Mouse (Mus musculus) embryonic fibroblast, embryonic 13.5 days (primary cell): ENCODE data around the gene Maats1. TPM values are rescaled to one million over a fixed set of nuclear protein-coding genes. Genes with fewer than 3 reads are reported as not detected.

Source experiments
- H3K27ac ChIP-seq: 2 replicates; pipeline ENCODE4 v1.5.1; 2012; ENCODE audit warnings: low read length, control low read depth, inconsistent platforms; ENCODE audit not compliant: insufficient read depth
- H3K4me1 ChIP-seq: 2 replicates; pipeline ENCODE4 v1.6.1; 2011; ENCODE audit warnings: low read length; ENCODE audit not compliant: control insufficient read depth, insufficient read depth
- H3K4me3 ChIP-seq: 2 replicates; pipeline ENCODE4 v1.5.1; 2011; ENCODE audit warnings: mild to moderate bottlenecking, control low read depth, low read length; ENCODE audit not compliant: insufficient read depth
- CTCF ChIP-seq: IDR thresholded peaks from 2 replicates; pipeline ENCODE4 v1.5.1; 2011; ENCODE audit warnings: mild to moderate bottlenecking, control low read depth, low read length, moderate library complexity, borderline replicate concordance; ENCODE audit not compliant: insufficient read depth
- POLR2A ChIP-seq: IDR thresholded peaks from 2 replicates; pipeline ENCODE4 v1.6.1; 2011; ENCODE audit warnings: low read depth, mild to moderate bottlenecking, control low read depth, low read length, moderate library complexity
- polyA plus RNA-seq: library from polyadenylated mRNA; stranded (reverse); fragments of >200 nt; gene quantifications from 2 replicates; pipeline ENCODE4 v1.2.4, GENCODE M21; 2011; ENCODE audit warnings: low read depth; ENCODE audit not compliant: missing spikeins, insufficient read length

The Maats1 gene
- polyA plus RNA-seq, 1 experiment = not detected

DNA sequence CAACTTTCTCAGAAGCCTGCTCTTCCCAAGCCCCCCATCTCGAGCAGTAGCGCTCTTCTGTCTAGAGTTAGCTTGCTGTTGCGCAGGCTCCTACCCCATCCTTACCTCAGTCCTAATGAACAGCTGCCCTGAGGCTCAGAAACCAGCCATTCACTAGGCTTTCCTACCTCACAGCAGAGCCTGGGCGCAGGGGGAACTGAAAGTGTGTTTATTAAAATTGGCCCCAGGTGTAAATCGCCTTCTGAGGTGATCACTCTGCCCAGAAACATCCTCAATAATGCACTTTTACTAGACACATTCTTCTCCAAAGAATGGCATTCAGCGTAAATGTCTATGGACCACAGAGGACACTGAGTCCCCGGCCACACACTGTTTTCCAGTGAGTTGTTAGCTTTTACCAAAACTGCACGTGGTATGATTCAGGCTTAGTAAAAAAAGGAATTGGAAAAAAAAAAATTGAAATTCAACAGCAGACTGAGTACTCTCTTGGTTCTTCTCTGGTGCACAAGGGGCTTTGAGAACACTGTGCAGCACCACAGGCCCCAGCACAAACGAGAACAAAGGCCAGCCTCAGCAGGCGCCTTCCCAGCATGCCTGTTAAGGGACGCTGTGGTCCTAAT, 15.1 kb downstream of the Maats1 start:
- TF ChIP-seq POLR2A (no peak), CTCF (no peak)

DNA sequence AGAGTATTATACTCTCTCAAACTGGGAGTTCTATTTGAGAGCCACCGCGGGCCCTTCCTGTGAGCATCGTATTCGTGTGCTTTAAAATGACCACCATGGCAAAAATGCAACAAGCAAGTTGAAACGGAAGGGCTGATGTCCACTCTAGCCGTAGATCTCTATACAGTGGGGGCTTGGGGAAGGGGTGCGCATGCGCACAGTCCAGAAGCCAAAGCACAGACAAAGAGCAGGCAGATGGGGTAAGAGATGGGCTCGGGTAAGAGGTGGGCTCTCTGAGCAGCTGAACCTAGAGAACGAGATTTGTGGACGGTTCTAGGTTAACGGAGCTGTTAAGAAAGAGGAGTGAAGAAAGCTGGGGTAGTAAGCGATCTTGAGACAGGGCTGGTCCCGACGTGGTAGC, 17.6 kb downstream of the Maats1 start:
- Histone ChIP-seq H3K27ac (no peak overlapping the region), H3K4me1 (no peaks in the 10 kb centered on the region), H3K4me3 (no peak overlapping the region)
- TF ChIP-seq CTCF (no peak), POLR2A (no peak)

More for the DNA sequence above, 15.1 kb downstream of the Maats1 start:
- Histone ChIP-seq H3K4me3 (no peak overlapping the region), H3K4me1 (no peaks in the 10 kb centered on the region), H3K27ac (no peak overlapping the region)

DNA sequence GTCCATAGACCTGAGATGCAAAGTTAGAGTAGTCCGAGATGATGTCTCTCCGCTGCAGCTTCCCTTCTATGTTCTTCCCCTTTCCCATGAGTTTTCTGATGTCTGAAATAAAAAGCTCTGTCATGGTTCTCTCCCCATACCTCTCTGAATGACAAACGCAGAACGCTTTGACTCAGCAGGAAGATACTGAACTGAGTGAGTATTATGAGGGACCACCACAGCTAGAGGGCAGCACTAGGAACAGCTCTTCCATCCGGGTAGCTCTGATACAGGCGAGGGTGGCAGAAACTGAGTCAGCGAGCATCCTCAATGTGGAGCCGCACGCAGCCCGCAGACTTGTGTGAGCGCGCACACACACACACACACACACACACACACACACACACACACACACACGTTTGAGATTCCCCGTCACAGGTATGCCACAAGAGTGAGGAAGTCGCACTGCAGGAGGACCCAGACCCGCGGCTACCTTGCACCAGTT, 20.4 kb downstream of the Maats1 start:
- Histone ChIP-seq H3K4me3 (no peak overlapping the region), H3K4me1 (no peaks in the 10 kb centered on the region), H3K27ac (no peak overlapping the region)
- peak; percentile 62; the same call in 1 of the 2 replicates for TF ChIP-seq CTCF
- no peak for TF ChIP-seq POLR2A

DNA sequence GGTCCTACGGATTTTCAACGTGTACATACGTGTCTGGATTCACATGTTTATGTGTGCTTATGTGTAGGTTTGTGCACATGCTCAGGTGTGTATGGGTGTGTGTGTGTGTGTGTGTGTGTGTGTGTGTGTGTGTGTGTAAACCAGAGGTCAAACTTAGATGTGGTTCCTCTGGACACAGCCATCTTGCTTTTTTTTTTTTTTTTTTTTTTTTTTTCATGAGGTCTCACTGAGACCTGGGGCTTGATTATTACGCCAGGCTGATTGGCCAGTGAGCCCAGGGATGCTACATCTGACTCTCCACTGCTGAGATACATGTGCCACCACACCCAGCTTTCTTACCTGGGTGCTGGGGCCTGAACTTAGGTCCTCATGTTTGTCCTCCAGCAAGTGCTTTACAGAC, 22.9 kb downstream of the Maats1 start:
- no peaks in the 10 kb centered on the region for H3K4me1 ChIP-seq
- H3K27ac ChIP-seq = no peak overlapping the region
- no peak for TF ChIP-seq POLR2A
- no peak overlapping the region for H3K4me3 ChIP-seq

DNA sequence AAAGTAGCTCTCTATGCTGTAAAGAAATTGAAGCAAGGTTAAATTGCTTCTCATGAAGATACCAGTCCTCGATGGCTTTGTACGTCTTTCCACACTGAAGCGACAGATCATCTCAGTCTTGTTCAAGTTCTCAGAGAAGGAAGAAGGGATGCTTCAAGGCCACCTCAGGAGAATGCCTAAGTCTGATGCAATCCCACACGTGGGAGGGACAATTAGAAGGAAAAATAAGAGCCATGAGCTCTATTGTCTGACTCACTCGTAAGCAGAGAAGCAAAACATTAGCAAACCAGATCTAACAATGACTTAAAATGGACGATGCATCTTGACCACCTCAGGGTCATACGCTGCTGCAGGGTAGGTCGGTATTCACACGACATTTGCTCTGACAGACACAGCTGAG, 23.5 kb downstream of the Maats1 start:
- Histone ChIP-seq H3K4me1 (no peaks in the 10 kb centered on the region), H3K27ac (no peak overlapping the region), H3K4me3 (no peak overlapping the region)
- TF ChIP-seq POLR2A (no peak), CTCF (no peak)

DNA sequence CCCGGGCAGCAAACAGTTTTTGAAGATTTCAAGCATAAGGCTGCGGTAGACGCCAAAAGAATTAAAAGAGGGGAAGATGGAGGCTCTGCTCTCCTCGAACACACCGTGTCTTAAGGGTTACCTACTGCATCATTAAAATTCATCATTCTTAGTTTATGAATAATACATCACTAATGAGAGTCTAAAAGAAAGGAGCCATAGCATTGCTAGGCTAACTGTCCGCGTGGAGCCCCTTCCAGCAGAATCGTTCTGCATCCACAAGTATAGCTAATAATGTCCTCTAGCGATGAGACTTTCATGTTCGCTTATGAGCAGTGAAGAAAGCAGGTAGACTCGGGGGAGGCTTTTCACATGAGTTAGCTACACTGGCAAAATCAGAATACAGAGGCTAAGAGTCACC, 33.7 kb downstream of the Maats1 start:
- Histone ChIP-seq H3K4me3 (no peak overlapping the region), H3K27ac (no peak overlapping the region), H3K4me1 (no peaks in the 10 kb centered on the region)
- TF ChIP-seq POLR2A = no peak

DNA sequence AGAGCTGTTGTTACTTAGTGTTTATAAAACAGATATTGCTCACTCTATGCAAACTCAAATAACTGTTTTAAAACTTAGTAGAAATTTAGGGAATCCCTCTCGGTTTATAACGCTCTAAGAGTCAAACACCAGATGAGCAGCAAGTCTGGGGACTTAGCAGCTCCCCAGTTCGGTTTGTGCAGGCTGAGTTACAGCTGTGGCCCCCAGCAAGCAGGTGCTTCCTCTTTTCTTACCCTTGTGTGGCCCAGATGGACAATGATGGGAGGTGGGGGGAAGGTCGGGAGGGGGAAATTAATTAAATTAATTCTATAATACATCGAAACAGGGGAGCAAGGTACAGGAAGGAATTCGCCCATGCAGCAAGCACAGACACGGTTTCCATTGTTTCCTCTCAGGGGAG, 34.3 kb downstream of the Maats1 start:
- Histone ChIP-seq H3K27ac (no peak overlapping the region), H3K4me1 (no peaks in the 10 kb centered on the region), H3K4me3 (no peak overlapping the region)
- TF ChIP-seq POLR2A (no peak), CTCF (no peak)

DNA sequence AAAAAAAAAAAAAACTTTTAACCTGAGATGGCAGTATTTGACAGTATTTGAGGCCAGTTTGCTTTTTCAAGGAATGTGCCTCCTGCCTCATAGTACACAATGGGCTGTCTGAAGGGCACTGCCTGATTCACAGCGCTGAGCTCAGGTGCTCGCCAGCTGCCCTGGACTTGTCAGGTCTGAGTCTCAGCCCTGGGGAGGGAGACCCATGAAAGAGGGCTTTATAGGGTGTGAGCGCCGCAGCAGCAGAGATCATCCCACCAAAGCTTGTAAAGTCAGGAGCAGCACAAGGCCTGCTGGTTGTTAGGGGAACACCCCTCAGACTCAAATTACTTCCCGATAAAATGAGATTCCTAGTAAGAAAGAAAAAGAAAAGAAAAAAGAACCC, 34.7 kb downstream of the Maats1 start:
- Histone ChIP-seq H3K4me1 (no peaks in the 10 kb centered on the region), H3K4me3 (no peak overlapping the region), H3K27ac (no peak overlapping the region)
- TF ChIP-seq POLR2A (no peak), CTCF (no peak)

DNA sequence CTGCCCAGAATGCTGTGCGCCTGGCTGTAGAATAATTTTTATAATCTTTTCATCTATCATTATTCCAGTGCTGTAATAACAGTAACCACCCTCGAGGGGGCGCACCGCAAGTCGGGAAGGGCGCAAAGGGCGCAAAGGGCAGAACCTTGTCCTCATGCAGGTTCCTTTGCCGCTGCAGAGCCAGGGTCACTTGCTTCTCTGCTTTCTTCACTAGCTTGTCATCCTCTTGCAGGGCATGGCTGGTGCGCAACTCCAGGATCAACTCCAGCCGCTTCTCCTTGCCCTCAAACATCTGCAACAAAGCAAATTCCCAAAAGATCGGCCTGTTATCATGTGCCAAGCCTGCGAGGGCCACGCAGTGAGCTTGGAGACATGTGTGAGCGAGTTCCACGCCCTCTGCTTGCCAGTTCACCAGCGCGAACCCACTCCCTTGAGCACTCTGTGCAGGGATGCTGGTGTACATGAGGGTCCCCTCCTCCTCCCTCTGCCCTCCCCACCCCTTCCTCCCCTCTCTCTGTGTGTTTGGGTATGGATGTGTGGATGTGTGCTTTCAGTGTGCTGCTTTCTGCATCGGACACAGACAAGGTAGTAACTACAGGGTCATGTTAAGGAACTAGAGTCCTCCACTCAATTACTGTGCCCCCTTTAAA, 35.2 kb downstream of the Maats1 start:
- TF ChIP-seq CTCF (peak; percentile 57), POLR2A (no peak)
- no peak overlapping the region for H3K27ac ChIP-seq
- no peaks in the 10 kb centered on the region for H3K4me1 ChIP-seq
- no peak overlapping the region for H3K4me3 ChIP-seq

DNA sequence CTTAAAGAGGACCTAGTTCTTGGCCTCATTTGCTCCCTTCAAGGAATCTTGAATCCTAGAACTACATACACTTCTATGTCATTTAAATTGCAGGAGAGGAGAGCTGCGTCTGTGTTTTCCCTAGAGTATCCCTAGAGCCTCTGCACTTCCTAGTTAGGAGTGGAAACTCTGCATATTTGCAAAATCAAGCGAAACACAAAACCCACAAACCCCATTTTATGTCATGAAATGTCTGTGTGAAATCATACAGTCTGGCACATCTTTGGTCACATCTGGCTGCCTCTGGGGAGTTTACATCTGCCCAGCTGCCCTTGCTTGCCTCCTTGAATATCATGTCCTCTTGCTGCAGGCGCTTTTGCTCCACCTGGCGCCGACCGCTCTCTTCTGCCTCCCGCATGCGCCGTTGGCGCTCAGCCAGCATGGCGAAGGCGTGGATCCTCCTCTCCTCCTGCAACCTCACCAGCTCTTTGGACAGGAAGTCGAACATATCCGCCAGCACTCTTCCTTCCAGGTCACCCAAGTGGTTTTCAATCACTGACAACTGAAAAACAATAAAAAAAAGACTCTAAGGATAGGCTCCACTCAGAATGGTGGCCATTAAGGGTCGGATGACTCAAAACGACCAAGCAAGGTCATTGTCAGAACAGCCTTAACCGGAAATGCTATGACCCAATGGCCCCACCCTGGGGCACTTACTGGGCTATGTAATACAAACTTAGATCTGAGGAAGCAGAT, 37.3 kb downstream of the Maats1 start:
- TF ChIP-seq CTCF (no peak), POLR2A (no peak)
- Histone ChIP-seq H3K4me1 (no peaks in the 10 kb centered on the region), H3K4me3 (no peak overlapping the region), H3K27ac (no peak overlapping the region)
